Mouse (Mus musculus): Measurements from ENCODE around the gene Mfsd6. TPM values are rescaled to one million over a fixed set of nuclear protein-coding genes. Genes with fewer than 3 reads are reported as not detected.
A peak's percentile ranks its signal among the peaks of the same experiment; 100 is the strongest.
"Not testable (repeated sequence)": the region's sequence is repeated elsewhere in the genome, so short reads cannot be mapped to it uniquely, and the experiment has no call there.

Mfsd6 gene
- polyA plus RNA-seq, 2 experiments from 2014 or later = 4.5 to 5.2 TPM

GRCm38 (mm10) chr1:52707030-52707429 is 20.2 kb downstream of the Mfsd6 start:
- ATAC-seq = no peak

- ATAC-seq = no peak
Observed at GRCm38 (mm10) chr1:52702738-52703491, 24.3 kb downstream of the Mfsd6 start.

- ATAC-seq = no peak
Observed at GRCm38 (mm10) chr1:52701941-52702340, 25.3 kb downstream of the Mfsd6 start.

- ATAC-seq = not testable (repeated sequence)
Observed at GRCm38 (mm10) chr1:52694456-52694855, 32.8 kb downstream of the Mfsd6 start.

GRCm38 (mm10) chr1:52687636-52688035 is 39.6 kb downstream of the Mfsd6 start:
- no peak for ATAC-seq

GRCm38 (mm10) chr1:52683550-52683949 is 43.7 kb downstream of the Mfsd6 start:
- ATAC-seq = no peak

GRCm38 (mm10) chr1:52676621-52677020 is 50.6 kb downstream of the Mfsd6 start:
- no peak for ATAC-seq

- no peak for ATAC-seq
Observed at GRCm38 (mm10) chr1:52675561-52676551, 51.4 kb downstream of the Mfsd6 start.

- no peak for ATAC-seq
Observed at GRCm38 (mm10) chr1:52669931-52670330, 57.3 kb downstream of the Mfsd6 start.

GRCm38 (mm10) chr1:52668743-52669323 is 58.4 kb downstream of the Mfsd6 start:
- no peak for ATAC-seq

GRCm38 (mm10) chr1:52663228-52663627 is 64.0 kb downstream of the Mfsd6 start:
- no peak for ATAC-seq

GRCm38 (mm10) chr1:52660765-52661164 is 66.5 kb downstream of the Mfsd6 start:
- ATAC-seq = no peak

GRCm38 (mm10) chr1:52660278-52660677 is 67.0 kb downstream of the Mfsd6 start:
- ATAC-seq = no peak

GRCm38 (mm10) chr1:52658160-52658559 is 69.1 kb downstream of the Mfsd6 start:
- no peak for ATAC-seq

- ATAC-seq = peak; percentile 51
Observed at GRCm38 (mm10) chr1:52655153-52655552, 72.1 kb downstream of the Mfsd6 start.

- ATAC-seq = peak; percentile 79
Observed at GRCm38 (mm10) chr1:52653366-52653765, 73.9 kb downstream of the Mfsd6 start.

- peak; percentile 13 for ATAC-seq
Observed at GRCm38 (mm10) chr1:52652601-52653253, 74.5 kb downstream of the Mfsd6 start.

GRCm38 (mm10) chr1:52650066-52650465 is 77.2 kb downstream of the Mfsd6 start:
- ATAC-seq = no peak

- ATAC-seq = peak; percentile 82
Observed at GRCm38 (mm10) chr1:52648153-52649027, 78.9 kb downstream of the Mfsd6 start.

GRCm38 (mm10) chr1:52640736-52641135 is 86.5 kb downstream of the Mfsd6 start:
- ATAC-seq = no peak

- ATAC-seq = no peak
Observed at GRCm38 (mm10) chr1:52640266-52640665, 87.0 kb downstream of the Mfsd6 start.
